Mouse (Mus musculus): ENCODE measurements at regions not wholly inside any gene's neighbourhood (a gene's known extent, or its start where the extent isn't known, plus 50 kb on each side); places are given as distances from the start of the nearest gene placed in this dataset.

GRCm38 (mm10) chr2:45747263-45748236 is 630.4 kb upstream of the Zeb2 start:
- peak; percentile 16 for DNase-seq

GRCm38 (mm10) chr2:45746606-45747005 is 629.4 kb upstream of the Zeb2 start:
- no peak for DNase-seq

DNA sequence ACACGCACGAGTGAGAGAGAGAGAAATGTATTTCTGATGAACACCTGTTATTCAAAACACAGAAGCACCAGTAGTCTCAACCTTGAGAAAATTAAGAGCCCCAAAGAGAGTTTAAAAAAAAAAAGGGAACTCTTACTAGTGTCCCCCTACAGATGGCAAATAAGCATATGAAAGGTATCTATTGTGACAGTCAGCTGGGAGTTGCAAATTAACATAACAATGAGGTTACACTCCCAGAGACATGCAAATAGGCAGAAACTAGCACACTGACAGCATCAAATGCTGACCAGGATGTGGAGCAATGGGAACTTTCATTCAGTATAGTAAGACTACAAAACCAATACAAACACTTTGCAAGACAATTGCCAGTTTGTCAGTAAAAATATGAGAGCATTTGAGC is 619.1 kb upstream of the Zeb2 start:
- DNase-seq: no peak

GRCm38 (mm10) chr2:45713997-45714396 is 596.8 kb upstream of the Zeb2 start:
- DNase-seq: no peak

DNA sequence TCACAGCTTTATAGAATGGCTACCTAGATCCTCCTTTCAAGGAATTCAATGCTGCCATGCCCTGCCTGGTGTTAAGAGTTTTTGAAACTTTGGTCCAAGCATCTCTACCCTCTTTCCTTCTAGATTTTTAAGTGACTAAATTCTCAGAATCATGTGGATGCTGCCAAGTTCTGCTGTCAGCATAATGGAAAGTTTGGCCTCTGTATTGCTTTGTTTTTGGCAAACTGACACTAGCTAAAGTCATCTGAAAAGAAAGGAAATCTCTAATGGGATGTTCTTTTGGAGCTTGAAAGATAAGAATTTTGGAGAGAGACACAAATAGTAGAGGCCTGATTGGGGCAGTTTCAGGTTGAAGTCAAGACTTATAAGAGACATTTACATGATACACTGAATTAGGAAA is 589.8 kb upstream of the Zeb2 start:
- DNase-seq: no peak

- DNase-seq: no peak
These were observed 585.3 kb upstream of the Zeb2 start for GRCm38 (mm10) chr2:45702511-45702910.

GRCm38 (mm10) chr2:45700578-45700977 is 583.4 kb upstream of the Zeb2 start:
- no peak for DNase-seq

DNA sequence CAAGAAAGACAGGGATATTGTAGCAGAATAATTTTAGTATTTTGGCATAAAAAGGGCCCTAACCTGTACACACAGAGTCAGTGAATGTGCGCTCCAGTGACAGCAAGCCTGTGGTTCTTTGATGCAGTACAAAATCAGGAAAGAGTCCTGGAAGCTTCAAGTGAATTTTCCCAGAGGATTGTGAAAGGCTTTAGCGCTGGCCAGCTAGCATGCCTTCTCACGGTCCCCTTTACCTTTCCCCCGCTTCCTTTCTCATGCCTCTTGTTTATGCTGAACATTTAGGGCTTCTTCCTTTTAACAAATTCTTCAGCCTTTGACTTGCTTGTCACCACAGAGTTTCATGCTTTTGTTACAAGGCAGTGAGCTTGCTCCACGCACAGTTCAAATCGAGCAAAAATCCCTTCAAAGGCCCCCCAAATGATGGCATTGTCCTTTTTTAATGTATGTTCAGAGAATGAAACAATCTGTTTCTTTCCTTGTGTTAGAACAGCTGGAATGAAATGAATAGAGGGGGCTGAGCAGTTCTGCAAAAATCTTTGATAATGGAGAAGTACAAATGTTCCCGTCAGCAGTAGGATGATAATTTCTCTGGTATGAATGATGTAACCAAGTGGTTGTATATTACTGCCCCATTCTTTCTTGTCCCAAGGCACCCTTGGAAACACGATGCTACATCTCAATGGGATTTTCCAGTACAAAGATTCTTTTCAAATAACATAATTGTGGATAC is 576.3 kb upstream of the Zeb2 start:
- no peak for DNase-seq

DNA sequence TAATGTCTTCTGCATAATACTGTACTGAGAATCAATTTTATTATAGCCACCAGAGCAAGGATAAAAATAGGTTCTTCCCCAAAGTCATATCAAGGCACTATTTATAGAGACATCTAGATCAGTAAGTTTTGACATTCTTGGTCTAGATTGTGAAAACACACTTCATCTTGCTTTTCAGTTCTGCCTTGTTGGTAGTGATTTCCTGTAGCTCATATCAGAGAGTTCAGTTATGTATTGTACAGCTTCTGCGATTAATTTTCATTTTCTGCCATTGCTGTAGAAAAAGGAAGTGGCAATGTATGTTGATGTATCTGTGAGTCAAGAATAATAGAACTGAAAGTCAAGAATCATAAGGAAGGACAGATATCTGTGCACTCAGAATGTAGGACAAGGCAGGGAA is 575.6 kb upstream of the Zeb2 start:
- DNase-seq: no peak

DNA sequence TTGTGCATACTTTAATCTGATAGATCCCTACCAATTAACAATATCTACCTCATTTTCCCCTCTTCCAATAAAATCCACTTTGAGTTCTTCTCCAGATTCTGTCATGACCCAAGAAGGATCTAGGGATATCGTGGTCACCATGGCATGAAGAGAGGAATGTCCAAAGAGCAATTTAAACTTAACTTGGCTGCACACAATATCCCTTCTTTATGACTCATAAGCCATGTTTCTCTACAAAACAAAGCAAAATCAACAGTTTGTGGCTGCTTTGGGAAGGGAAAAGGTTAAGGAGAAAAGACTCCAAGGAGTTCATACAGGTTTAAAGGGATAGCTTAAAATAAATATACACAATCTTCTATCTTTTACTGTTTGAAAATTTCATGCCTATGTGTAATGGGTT is 571.8 kb upstream of the Zeb2 start:
- DNase-seq: no peak

GRCm38 (mm10) chr2:45681251-45681650 is 564.1 kb upstream of the Zeb2 start:
- peak; percentile 22 for DNase-seq

DNA sequence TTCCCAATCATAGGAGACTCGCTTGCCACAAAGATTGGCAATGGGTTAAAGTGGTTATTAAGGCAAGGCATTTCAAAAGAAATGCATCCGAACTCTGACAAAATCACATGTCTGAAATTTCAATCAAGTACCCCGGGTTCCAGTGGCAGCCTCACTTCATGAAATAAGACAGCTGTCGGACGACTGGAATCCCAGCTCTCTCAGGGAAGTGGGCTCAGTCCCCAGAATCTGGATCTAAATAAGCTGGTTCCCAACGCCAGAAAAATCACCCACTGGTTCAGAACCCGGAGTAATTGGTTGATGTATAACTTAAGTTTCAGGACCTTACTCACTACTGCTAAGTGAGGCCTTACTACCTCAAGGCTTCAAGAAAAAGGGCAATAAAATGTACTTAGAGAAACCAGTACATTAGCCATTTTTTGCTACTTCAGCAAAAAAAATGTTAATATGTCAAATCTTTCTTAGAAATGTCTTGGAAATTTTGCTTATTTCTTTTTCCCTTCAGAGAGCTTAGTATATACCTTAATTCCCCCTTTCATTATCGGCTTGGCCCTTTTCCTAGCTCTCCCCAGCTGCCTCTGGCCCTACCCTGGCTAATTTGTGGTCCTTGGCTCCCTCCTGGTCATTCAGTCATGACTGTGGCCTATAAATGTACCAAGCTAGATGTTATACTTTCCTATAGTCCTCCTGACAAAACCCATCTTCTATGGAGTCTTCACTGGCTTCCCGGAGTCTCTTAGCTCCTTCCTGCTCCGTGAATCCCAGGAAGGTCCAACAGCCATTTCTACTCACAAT is 562.1 kb upstream of the Zeb2 start:
- no peak for DNase-seq

DNA sequence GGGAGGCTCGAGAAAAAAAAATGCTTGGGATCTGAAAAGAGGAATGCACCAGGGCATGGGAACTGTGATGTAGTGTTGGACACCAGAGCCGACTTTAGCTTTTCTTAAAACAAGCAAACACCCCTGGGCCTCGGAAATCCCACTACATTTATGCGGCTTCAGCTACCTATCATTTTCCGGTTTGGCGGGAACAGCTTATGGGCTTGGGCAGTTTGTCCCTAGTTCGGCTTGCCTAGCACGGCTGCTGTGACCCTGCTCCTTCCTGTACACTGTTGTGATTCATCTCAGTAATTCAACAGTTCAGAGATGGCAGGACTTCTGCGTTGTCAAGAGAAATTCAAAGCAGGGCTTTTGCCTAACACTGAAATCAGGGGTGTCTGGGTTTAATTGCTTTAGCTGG is 561.5 kb upstream of the Zeb2 start:
- DNase-seq: no peak

- DNase-seq: no peak
These were observed 558.6 kb upstream of the Zeb2 start for GRCm38 (mm10) chr2:45675776-45676175.

DNA sequence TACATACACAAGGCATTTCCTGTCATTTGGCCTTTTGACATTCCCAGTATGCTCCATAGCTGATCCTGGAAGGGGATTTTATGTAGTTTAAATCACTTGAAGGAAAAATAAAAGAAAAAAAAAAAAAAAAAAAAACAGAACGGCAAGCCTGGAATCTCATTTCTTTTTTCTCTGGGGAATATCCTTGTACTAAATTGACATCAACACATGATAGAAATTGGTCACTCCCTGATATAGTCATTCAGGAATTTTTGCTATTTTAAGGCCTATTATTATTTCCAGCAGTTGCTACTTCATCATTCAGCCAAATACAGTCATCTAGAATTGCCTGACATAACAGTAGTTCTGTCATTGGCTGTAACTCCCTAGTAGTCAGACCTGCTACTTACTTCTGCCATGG is 538.8 kb upstream of the Zeb2 start:
- no peak for DNase-seq

DNA sequence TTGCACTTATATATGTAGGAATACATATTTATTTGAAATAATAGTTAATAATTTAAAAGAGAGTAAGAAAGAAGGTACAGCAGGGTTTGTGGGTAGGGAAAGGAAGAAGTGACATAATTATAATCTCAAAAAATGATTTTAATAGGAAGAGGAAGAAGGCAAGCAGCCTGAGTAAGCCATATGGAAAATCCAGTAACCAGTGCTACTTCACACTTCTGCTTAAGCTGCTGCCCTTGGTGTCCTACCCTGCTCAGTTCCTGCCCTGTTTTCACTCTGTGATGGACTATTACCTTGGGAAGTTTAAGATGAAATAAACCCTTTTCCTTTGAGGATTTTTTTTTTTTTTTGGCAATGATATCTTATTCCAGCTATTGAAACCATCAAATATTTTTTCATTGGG is 537.5 kb upstream of the Zeb2 start:
- no peak for DNase-seq

DNA sequence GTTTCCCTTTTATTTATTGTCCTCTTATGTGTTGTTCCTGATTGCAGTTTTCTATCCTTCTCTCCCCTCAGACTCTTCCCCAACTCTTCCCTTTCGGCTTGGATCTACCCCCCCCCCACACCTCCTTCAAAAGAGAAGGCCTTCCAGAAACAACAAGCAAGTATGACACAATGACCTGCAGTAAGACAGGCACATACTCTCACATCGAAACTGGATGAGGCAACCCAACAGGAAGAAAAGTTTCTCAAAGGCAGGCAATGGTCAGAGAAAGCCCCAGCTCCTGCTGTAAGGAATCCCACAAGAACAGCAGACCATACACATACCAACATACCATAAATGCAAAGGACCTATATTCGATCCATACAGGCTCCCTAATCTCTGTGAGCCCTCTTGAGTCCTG is 535.8 kb upstream of the Zeb2 start:
- no peak for DNase-seq

DNA sequence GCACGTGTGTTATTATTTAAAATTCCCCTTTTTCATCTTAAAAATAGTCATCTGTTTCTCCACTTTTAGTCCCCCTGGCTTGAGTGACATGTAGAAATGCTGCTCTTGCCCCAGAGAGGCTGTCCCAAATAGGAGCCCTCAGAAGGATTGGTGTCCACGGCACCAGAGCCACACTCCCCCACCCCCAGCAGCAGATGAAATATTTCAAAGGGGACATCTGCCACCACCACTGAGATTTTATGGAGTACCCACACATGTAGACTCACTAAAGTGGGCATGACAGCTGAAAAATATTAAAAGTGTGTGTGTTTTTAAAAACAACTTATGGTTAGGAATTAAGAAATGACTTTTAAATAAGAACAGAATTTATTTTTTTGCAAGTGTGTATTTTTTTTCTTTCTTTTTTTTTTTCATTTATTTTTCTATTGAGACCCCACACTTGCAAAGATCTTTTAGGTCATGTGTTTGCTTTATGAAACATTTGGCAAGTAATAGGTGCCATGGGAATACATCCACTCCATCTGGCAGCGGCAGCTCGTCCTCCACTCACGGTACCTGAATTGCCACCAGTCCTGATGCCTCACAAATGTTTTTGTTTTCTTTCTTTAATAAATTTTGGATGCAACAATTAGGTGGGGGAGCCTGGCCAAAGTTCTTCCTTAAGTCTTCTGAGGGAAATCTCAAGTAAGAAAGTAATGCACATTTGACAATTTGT is 533.2 kb upstream of the Zeb2 start:
- no peak for DNase-seq

GRCm38 (mm10) chr2:45647846-45648245 is 530.7 kb upstream of the Zeb2 start:
- DNase-seq: no peak

- no peak for DNase-seq
These were observed 512.9 kb upstream of the Zeb2 start for GRCm38 (mm10) chr2:45630081-45630480.

DNA sequence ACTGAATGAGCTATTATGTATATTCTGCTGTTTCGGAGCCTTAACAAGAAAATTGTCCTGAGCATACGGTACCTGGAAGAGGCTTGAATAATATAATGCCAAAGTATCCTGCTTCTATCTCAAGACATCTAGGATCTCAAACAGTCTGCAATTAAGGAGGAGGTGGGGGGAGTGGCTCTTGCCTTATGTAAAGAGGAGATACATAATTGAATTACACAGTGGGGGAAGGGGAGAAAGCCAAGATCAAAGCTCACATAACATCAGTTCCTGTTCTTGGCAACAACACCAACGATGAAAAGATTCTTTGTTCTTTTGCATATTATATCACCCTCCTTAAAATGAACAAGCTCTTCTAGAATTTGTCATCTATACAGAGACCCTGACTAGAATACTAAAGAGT is 512.4 kb upstream of the Zeb2 start:
- DNase-seq: no peak

DNA sequence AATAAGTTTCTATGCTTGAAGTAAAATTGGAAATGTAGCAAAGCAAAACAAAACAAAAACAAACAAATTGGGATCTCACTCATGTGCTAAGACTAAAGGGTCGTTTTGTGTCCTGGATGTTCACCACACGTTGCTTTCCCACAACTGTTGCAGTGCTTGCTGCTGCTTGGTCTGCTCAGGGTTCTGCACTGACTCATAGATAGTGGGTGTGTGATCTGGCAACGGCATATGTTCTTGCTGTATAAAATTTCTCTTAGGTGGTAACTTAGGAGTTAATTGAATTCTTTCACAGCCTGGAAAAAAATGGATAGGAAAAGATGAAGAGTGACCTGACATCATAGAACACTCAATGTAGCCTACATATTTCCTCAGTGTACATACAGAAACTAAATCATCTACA is 505.9 kb upstream of the Zeb2 start:
- no peak for DNase-seq

All from adrenal gland, adult 2 months (tissue).